27 mouse cellular contexts compared by ENCODE assay signal in genomic region chr2:152965555-152965954, GRCm38 (mm10). TPM values are rescaled to one million over a fixed set of nuclear protein-coding genes. Genes with fewer than 3 reads are reported as not detected.
"Had no signal": no experiment of that assay in that cellular context is flagged by ENCODE, and none has a peak within 500 bp of the region (broad histone marks: within the 10 kb centered on the region; RNA-seq: fewer than 3 reads in every experiment).

No protein-coding gene starts in this region.

- H3K27me3 ChIP-seq: embryonic facial prominence, embryonic 12.5 days; embryonic facial prominence, embryonic 13.5 days; embryonic facial prominence, embryonic 15.5 days; forebrain, embryonic 13.5 days; forebrain, embryonic 15.5 days had no signal

- ATAC-seq: forebrain, embryonic 13.5 days; forebrain, embryonic 14.5 days; forebrain, embryonic 15.5 days; forebrain, embryonic 16.5 days; forebrain, postnatal 0 days had no signal

- DNase-seq: cerebellum, adult 9-11 months; cerebellum, postnatal 10 days; cerebellum, postnatal 14 days; cerebellum, postnatal 25 days; cerebellum, postnatal 36 days; embryo, embryonic 11 days; forebrain, postnatal 0 days; gastrocnemius, adult 2 months; gastrocnemius, postnatal 10 days; gastrocnemius, postnatal 14 days; gastrocnemius, postnatal 25 days; gastrocnemius, postnatal 36 days; heart, adult 11 months; heart, adult 18-20 months; heart, adult 2 months had no signal

RNA-seq across cellular contexts. Expression of gene Ttll9, which starts 3.3 kb away (rescaled TPM):
- polyA plus RNA-seq: erythroblast, embryonic 14.5 days had no signal

RNA-seq across cellular contexts. Expression of gene Dusp15, which starts 14.1 kb away (rescaled TPM):
- polyA plus RNA-seq: erythroblast, embryonic 14.5 days had no signal

RNA-seq across cellular contexts. Expression of gene Foxs1, which starts 32.5 kb away (rescaled TPM):
- polyA plus RNA-seq: erythroblast, embryonic 14.5 days had no signal

RNA-seq across cellular contexts. Expression of gene Mylk2, which starts 54.4 kb away (rescaled TPM):
- polyA plus RNA-seq: cortical plate, adult 2 months; embryonic facial prominence, embryonic 13.5 days; erythroblast, embryonic 14.5 days; forebrain, embryonic 11.5 days; forebrain, embryonic 12.5 days; forebrain, embryonic 13.5 days; forebrain, embryonic 14.5 days; forebrain, embryonic 15.5 days; forebrain, embryonic 16.5 days; forebrain, postnatal 0 days; frontal cortex, adult 2 months had no signal
